Mouse (Mus musculus) heart, adult 18-20 months (tissue): Measurements from ENCODE around the gene Pdcd6ip. TPM values are rescaled to one million over a fixed set of nuclear protein-coding genes. Genes with fewer than 3 reads are reported as not detected.
A peak's percentile ranks its signal among the peaks of the same experiment; 100 is the strongest.
"Not testable (repeated sequence)": the region's sequence is repeated elsewhere in the genome, so short reads cannot be mapped to it uniquely, and the experiment has no call there.

ENCODE experiments used
- DNase-seq, 2 experiments: peaks; one replicate each; pipeline ENCODE4 v3.0.0; 2021 to 2022; ENCODE audit warnings: mixed read lengths in 1 of 2
- total RNA-seq, 2 experiments: library from RNA; stranded (reverse); gene quantifications; 2 replicates each; pipeline ENCODE4 v1.2.3; 2021

The Pdcd6ip gene
- total RNA-seq, 2 experiments from 2014 or later: 59.2 to 66.5 TPM

DNA sequence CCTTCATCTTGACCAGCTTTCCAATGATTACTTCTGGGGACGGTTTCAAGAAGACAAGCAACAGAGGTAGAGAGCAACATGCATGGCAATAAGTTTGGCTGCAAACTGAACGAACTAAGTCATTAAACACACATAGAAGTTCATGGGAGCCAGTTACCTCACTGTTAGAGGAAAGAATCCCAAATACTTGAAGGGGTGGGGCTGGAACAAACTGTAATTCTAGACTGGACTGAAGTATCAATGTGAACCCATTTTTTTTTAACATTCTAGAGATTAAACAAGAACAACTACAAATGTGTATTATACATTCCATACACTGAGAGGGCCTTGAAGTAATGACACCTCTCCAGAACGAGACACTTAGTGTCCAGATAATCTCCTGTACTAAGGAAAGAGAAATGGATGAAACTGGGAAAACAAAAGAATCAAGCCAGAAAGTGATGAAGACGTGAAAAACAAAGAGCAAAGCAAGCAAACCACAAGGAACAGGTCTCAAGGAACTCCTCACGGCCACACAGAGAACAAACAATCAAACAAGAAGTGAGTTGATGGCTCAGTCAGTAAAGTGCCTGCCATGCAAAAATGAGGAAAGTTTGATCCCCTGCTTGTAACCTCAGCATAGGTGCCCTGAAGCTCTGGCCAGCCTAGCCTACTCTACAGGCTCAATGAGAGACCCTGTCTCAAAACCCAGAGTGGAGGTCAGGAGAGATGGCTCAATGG, 6.5 kb downstream of the Pdcd6ip start:
- DNase-seq: no peak

DNA sequence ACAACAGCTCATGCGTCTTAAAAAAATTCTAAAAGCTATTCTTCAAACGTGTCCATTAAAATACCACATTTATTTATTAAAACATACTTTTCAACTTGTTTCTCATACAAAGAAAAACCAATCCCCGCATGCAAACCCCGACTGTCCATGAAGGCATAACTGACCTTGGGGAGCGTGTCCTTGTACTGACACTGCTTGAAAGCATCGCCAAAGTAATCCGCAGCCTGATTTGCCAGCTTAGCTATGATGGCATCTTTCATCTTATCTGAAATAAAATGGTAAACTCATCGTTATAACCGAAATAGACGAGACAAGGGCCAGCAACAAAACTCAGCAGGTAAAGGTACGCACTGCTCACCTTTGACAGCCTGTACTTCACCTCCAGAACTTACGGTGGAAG, 20.6 kb downstream of the Pdcd6ip start:
- DNase-seq: no peak

GRCm38 (mm10) chr9:113673721-113674120, 34.3 kb downstream of the Pdcd6ip start:
- DNase-seq: no peak

DNA sequence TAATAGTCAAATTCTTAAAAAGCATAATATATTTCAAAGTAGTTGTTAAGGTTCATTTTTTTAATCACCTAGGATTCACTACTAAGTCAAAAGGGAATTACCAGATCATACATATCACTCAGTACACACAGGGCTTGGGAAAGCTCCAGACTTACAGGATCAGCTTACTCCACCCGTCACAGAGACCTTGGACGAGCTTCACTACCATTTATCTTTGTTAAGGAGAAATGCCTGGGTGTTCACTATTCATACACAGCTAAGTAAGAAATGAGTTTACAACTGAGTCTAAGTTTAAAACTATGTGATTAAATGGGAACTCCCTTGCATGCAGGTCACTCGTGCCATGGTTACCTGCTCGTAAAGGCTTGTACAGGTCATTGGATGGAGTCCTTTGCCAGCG, 35.7 kb downstream of the Pdcd6ip start:
- no peak for DNase-seq

- no peak for DNase-seq
These were observed 37.3 kb downstream of the Pdcd6ip start for GRCm38 (mm10) chr9:113670857-113671106.

DNA sequence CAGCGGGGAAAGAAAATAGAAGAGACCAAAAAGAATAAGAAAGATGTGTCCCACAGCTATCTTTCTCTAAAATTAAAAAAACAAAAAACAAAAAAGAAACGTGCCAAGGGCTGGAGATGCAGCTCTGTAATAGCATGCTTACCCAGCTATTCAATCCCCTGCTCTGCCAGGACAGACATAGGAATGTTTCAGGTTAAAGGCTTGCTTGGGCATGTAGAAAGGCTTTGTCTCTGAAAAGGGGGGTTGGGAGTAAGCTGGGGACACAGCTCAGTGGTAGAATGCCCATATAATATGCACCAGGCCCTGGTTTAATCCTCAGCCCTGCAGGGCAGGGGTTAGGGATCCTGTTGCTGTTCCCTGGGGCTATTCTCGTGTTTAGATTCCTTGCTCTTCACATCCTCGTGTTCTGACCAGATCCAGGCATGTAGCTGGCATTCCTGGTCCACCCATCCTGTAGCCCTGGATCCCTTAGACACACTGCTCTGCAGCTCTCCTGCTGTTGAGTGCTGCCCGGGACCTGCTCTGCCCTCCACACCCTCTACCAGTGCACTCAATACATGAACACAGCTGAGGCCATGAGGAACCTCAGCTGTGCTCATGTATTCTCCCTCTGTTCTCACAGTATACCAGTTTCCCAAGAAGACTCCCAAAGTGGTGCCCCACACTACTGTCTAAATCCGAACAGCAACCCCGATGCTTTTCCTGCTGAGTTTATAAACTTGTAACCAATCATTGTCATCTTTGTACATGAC, 37.8 kb downstream of the Pdcd6ip start:
- no peak for DNase-seq

DNA sequence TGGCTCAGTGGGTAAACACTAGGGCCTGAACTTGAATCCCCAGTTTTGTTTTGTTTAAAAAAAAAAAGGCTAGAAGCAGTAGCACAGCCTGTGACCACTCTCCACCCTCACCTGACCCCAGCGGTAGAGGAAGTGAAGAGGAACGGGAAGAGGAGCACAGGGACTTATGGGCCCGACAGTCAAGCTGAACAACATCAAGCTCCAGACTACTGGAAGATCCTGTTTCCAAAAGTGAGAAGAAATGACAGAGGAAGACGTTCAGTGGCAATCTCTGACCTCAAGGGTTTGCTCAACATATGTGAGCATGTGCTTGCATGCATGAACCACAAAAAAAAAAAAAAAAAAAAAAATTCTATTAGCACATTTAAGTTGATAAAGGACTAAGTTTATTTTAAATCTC, 44.6 kb downstream of the Pdcd6ip start:
- DNase-seq: no peak

DNA sequence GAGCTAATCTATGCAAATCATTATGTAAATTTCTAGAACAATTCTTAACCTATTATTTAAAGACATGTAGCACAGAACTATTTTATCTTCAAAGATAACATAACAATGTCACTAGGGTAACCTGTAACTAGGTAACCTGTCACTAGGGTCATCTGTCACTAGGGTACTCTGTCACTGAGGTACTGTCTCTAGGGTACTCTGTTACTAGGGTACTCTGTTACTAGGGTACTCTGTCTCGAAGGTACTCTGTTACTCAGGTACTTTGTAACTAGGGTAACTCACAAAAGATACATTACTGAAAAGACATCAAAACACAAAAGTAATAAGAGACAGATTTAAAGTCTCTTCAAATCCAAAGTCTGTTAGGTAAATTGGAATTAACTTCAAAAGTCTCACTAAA, 50.2 kb downstream of the Pdcd6ip start:
- DNase-seq: no peak

DNA sequence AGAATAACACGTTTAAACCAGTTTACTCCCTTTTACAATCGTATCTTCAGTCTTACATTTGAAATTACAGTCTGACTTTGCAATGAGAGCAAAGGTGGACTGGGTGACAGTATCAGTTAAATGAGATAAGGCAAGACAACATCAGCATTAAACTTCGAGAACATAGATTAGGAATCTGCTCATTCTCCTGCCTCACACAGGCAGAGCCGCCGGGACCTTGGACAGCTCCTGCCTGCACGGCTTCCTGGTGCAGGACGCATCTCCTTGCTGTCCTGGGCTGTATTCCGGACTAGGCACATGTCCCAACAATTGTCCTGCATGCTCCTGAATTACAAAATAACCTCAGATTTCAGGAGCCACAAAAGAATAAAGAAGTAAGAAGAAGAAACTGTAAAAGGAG, 54.5 kb downstream of the Pdcd6ip start:
- no peak for DNase-seq

GRCm38 (mm10) chr9:113650787-113651186, 57.3 kb downstream of the Pdcd6ip start:
- DNase-seq: no peak

- not testable (repeated sequence) for DNase-seq
These were observed 58.8 kb downstream of the Pdcd6ip start for GRCm38 (mm10) chr9:113649211-113649610.

GRCm38 (mm10) chr9:113645837-113646169, 62.3 kb downstream of the Pdcd6ip start:
- no peak for DNase-seq

DNA sequence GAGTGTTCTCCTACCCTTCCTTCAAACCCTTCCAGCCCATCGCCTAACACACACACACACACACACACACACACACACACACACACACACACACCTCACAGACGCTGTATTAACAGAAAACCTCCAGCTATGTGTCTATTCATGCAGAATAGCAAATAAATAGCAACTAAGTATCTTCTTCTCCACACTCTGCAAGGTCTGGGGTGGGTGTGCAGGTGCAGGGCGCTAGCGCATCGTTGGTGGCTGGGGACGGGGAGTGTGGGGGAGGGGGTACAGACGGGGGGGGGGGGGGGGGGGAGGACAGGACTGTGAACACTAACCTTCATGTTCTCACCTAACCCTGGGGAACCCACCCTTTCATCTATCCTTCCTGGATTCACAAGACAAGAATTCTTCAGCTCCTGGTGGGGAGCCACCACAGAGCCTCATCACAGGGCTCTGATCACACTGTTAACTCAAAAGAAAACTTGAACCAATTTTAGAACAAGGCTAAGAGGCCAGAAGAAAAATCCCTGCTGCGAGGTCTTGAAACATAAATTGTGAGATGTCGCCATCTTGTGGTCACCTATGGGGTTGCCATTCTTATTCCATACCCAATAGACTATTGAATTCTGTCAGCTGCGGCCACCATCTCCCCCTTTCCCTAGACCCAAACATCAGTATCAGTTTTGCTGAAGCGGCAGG, 62.8 kb downstream of the Pdcd6ip start:
- DNase-seq: peak; percentile 24 to 82

DNA sequence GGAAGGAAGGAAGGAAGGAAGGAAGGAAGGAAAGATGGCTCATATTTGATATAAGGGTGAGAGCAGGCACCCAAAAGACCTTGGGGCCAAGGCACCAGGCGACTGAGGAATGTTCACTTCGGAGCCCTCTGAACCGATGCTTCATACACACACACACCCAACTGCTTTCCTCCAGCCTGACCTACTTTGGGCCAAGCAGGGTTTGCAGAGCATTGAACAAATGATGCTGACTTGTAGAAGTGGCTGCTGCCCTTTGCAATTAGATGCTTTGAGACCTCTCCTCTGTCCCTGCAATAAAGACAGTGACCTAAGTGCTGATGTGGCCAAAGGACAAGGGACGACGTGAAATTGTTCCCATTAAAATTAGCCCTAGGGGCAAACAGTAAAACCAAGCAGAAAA, 63.4 kb downstream of the Pdcd6ip start:
- DNase-seq: no peak

DNA sequence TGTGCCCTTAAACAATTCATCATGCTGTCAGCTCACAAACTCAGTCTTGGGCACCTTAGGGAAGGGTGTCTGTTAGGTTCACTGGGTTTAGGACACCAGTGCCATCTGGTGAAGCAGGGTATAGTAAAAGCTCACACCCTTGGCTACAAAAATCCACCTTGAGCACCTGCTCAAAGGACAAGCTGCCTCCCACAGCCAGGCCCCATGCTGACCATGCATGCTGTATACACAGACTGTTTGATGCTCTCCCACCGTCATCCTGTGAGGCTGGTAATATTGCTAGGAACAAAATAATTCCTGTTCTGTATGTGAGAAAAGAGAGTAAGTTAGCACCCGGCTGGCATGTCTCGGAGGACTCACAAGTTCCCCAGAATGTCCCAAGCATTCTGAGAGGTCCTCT, 64.0 kb downstream of the Pdcd6ip start:
- DNase-seq: no peak

DNA sequence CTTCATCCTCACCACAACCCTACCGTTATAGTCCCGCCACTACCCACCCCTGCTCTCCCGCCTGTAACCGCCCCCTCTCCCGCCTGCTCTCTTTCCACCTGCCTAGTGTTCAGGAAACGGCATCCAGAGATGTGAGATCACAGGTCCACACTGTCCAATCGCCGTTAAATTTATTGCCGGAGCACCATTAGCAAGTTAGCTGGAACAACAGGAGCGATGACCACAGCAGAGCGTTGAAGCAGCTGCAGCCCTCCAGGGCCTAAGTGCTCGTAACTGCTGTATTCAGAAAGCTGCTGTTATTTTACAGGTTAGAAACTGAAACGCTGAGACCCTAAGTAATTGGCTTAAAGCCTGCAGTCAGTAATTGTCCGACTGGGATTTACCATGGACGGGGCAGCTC, 64.4 kb downstream of the Pdcd6ip start:
- DNase-seq: no peak

DNA sequence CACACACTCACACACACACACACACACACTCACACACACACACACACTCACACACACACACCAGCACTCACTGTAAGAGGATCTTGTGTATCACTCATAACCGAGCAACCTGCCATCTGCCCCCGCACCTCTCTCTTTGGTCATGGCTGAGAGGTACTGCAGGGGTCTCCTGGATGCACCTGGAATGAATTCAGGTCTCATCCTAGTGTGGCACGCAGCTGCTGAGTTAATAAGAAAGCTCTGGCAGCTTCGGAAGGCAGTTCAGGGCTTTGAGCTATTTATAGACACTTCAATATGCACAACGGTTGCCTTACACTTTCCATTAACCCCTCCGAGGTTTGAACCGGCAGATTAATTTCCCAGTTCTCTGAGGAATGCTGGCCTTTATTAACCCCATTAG, 73.1 kb downstream of the Pdcd6ip start:
- no peak for DNase-seq

- no peak for DNase-seq
These were observed 74.8 kb downstream of the Pdcd6ip start for GRCm38 (mm10) chr9:113633168-113633744.

DNA sequence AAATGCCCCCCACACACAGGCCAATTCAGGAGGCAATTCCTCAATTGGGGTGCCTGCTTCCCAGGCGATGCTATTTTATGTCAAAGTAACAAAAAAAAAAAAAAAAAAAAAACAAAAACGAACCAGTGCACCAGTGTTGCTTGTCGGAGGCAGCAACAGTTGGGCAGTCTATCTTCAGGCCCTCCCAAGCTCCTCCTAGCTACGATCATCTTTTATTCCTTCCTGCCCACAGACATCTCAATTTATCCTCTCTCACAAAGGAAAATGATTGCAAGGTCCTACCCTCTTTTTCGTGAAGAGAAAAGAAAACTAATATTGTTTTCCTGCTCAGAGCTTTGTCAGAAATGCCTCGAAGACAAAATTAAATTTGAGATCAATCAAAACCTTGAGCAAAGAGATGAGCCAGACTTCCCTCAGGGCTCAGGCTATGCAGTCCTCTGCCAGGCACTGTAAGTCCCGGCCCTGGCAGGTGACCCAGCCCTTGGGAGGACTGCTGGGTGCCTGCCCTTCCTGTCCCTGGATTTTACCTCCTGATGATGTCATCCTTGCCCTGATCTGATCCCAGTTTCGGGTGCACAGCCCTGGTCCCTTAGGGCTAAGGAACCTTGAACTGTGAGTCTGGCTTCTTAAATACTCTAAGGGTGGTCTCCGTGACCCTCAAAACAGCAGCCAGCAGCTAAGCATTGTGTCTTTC, 75.6 kb downstream of the Pdcd6ip start:
- DNase-seq: no peak

GRCm38 (mm10) chr9:113629632-113630031, 78.4 kb downstream of the Pdcd6ip start:
- peak in 1 of 2 experiments; percentile 44 for DNase-seq

DNA sequence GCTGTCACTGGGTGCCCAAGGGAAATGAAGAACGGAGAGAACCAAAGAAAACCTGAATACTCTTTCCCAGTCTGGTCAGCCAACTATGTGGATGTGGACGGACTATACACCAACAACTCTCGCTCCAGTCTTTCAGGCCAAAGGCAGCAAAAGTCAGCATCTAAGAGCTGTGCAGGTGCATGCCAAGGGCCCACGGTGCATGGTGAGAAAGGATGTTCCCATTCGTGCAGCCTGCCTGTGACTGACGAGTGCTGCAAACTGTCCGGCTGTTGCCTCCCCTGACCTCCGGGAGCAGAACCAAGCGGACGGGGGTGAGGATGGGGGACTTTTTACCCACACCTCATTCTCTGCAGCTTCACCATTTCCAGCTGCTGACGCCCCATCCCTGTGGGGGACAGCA, 78.9 kb downstream of the Pdcd6ip start:
- DNase-seq: no peak

GRCm38 (mm10) chr9:113628780-113629179, 79.3 kb downstream of the Pdcd6ip start:
- no peak for DNase-seq

GRCm38 (mm10) chr9:113626730-113627129, 81.3 kb downstream of the Pdcd6ip start:
- DNase-seq: no peak
